Mouse (Mus musculus) heart, adult 8-10 months (tissue): ENCODE measurements around the gene Clasp2. TPM values are rescaled to one million over a fixed set of nuclear protein-coding genes. Genes with fewer than 3 reads are reported as not detected.
A peak's percentile ranks its signal among the peaks of the same experiment; 100 is the strongest.
"Not testable (repeated sequence)": the region's sequence is repeated elsewhere in the genome, so short reads cannot be mapped to it uniquely, and the experiment has no call there.

Source experiments
- DNase-seq: peaks from one replicate; pipeline ENCODE4 v3.0.0; 2022; ENCODE audit warnings: low spot score
- total RNA-seq, 4 experiments: library from RNA; stranded (reverse); gene quantifications; 2 replicates each; pipeline ENCODE4 v1.2.4; 2022

Gene Clasp2
- total RNA-seq, 4 experiments from 2014 or later = 53.8 to 62.5 (median 58.9) TPM

DNA sequence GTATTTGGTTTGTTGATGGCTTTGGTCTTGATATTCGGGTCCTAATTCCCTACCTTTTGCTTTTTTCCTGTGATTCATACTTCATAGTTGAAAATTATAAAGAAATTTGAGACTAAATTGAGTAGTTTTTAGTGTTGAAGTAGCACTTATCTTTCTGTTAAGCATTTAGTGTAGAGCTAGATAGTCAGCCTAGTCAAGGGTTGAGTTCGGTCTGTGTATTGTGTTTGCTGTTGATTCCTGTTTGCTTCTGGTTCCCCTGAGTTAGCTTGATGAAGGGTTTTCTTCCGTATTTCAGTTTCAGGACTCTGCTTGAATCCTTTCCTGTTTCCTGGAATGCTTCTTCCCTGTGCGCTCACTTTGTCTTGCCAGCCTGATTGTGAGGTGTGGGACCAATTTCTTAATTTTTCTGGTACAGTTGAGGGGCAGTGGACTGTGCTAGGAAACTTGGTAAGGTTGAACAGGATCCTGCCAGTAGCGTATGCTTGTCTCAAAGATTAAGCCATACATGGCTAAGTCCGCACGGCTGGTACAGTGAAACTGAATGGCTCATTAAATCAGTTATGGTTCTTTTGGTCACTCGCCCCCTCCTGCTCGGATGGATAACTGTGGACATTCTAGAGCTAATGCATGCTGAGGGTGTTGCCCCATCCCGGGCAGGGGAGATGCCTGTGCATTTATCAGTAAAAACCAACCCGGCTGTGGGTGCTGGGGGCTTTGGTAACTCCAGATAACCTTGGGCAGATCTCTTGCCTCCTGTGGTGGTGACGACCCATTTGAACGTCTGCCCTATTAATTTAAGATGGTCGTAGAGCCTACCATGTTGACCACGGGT is 14.8 kb downstream of the Clasp2 start:
- DNase-seq = no peak

DNA sequence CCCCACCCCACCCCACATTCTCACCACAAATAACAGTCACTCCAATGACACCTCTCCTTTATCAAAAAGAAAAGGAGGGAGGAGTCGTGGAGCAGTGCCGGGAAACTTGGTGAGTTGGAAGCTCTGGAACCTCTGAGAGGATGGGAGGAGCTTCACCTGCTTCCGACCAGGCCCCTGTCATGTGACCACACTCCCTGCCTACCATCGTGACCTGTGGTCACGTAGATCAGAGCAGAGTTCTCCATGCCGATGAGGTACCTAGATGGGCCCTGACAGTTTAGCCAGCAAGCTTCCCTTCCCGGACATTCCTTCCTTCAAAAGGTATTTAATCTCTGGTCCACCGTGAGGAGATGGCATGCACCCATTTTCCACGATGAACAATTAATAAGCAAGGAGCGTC is 17.2 kb downstream of the Clasp2 start:
- DNase-seq = no peak

DNA sequence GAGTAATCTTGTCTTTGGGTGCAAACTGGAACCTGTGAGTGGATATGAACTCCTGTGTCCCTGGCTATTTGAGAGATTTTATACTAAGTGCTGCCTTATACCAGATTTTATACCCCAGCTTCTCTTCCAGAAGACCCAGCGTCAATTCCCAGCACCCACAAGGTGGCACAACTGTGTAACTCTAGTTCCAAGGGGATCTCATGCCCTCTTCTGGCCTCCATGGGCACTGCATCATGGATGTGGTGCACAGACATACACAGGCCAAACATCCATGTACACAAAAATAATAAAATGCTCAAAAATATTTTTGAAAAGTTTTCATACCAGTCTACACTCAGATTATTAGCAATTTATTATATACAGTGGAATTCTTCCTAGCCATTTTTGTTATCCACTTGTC is 18.4 kb downstream of the Clasp2 start:
- no peak for DNase-seq

DNA sequence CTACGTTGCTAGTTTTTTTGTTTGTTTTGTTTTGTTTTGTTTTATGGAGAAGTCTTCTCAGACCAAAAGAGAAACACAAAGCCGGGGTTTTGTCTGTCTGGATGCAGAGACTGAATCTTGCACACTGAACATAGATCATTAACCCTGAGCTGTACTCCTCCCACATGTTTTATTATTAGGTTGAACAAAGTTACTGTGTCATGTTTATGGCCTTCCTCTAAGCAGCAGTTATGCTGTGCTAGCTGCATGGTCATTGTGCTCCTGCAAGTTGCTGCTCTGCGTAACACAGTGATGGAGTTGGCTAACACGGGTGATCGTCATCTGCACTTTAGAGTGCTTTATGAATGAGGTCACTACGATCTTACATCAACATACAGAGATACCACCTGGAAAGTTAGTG is 21.1 kb downstream of the Clasp2 start:
- no peak for DNase-seq

DNA sequence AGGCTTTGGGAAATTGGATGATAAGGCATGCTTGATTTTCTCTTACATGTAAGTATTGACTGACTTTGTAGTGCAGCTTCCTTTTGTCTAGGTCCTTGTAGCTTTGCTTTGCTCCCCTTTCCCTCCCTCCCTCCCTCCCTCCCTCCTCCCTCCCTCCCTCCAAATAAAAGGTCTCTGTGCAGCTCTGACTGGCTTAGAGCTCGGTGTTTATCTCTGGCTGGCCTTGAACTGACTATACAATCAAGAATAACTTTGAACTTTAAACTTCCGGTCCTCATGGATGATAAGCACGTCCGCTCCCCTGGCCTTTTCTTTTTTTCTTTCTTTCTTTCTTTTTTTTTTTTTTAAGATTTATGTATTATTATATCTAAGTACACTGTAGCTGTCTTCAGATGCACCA is 21.9 kb downstream of the Clasp2 start:
- no peak for DNase-seq

DNA sequence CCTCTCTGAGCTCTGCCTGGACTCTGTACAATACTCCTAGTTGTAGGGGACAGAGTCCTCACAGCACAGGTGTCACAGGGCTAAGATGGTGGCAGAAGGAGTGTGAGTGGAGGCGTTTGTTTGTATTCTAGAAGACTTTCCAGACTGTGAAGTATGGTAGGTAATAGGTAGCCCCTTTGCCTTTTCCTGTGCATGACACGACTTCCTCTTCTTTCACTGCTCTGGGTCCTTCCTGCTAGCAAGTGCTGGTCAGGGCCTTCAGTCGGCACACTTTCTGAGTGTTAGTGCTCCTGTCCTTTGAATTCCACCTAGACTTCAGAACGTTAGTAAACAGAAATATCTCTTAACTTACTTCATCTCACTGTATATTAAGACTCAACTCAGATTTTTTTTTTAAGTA is 29.4 kb downstream of the Clasp2 start:
- no peak for DNase-seq

DNA sequence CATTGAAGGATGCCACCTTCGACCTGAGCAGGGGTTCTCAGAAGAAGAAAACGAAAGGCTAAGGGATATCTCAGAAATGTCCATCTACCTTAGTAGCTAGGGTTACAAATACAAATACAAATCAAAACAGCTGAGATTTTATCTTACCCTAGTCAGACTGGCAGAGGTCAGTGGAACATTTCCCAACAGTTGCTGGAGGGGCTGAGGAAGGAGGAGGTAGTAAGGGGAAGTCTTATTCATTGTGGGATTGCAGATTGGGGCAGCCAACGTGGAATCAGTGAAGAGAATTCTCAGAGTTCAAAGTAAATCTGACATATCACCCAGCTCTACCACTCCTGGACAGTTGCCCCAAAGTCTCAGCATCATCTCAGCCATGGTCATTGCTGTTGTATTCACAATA is 39.6 kb downstream of the Clasp2 start:
- no peak for DNase-seq

DNA sequence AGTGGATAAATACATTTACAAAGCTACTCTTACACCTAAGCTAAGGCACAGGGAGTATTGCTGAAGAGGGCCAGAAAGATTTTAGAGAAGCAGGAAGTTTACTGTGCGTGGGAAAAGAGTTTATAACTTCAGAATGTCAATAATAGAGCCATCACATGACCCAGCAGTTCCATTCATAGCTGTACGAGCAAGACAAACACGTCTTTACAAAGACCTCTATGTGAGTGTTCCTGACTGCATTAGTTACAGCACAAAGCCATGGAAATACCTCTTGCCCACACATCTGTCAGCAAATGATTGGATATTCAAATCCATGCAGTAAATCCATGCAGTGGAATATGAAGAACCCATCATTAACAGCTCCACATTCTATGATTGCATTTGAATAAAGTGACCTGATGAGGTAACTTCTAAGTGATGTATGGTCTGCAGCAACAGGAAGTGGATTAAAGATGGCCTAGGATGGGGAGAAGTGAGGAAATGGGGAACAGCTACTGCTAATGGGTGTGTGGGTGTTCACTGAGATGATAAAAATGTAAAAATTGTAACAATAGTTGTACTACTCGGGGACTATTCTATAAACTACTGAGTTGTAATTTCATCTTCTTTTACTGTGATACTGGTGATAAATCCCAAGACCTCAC is 41.2 kb downstream of the Clasp2 start:
- DNase-seq = no peak

DNA sequence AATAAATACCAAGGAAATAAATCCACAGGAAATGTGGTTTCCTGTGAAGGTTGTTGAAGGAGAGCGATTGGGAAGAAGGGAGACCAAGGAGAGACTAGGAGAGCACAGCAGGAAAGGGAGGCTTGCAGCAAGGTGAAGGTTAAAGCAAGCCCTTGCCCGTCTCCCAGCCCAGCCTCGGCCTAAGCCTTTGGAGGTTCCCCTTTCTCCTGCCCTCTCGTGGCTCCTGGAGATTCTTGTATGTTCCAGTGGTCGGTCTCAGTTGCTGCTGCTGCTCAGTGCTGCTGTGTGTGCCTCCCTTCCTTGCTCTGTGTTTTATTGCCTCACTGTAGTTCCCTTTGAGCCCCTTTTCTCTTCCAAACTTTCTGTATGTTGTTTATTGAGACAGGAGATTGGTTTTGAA is 42.4 kb downstream of the Clasp2 start:
- DNase-seq = no peak

DNA sequence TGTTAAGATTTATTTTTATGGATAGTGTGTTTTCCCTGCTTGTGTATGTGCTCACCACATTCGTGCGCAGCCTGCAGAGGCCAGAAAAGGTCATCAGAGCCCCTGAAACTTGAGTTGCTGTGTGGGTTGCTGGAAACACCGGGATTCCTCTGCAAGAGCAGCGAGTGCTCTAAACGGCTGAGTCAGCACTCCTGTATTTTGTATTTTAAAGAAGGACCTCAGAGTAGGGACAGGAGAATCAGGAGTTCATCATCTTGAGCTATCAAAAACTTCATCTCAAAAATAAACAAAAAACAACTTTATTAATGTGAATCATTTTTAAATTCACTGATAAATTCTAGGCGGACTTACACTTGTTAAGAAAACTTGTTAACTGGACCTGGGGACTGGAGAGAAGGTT is 48.0 kb downstream of the Clasp2 start:
- DNase-seq = not testable (repeated sequence)

DNA sequence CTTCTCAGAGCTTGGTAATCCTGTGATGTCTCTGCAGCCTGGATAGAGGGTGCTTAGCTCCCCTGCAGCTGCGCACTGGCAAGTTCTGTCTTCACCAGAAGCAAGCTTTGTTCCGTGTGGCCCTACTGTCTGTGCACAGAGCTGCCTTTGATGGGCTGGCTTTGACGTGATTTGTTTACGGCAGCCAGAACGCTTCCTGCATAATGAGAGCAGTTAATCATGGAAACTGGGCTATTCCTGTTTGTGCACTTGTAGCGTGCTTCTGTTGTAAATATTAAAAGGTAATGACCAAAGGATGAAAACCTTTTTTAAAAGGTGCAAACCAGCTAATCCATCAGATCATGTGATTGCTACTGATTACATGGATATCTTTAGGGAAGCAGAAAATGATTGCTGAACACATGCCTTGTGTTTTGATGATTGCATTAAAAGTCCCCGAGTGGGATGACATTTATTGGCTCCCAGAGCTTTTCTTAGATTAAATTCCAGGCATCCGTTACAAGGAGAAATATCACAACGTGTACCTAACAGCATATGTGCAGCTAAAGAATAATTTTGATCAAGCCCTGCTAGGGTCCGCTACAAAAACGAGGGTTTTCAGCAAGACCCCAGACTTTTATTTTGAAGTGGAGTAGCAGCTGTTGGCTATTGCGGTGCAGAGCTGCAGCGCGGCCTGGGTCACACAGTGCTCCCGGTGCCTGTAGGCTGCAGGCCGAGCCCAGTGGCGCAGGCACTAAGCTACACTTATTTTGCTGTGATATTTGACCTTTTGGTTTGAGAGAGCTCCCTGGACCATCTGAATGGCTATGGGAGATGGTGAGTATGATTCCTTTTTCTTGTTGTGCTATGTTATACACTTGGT is 51.6 kb downstream of the Clasp2 start:
- DNase-seq = peak; percentile 82

DNA sequence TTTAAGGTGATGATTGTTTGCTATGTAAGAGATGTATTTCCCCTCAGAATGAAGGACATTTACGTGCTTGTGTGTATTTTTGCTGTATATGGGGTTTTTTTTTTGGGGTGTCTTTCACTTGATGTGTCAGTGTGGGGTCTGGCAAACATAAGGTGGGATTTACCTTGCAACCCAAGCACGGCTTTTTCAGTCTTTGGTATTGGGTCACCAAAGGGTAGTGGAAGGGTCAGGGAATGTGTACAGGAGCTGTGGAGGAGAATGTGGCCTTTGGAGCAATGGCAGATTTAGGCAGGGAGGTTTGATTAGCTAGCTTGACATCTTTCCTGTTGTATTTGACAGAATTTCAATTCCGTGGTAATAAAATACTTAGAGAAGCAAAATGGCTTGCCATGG is 52.2 kb downstream of the Clasp2 start:
- DNase-seq = no peak

DNA sequence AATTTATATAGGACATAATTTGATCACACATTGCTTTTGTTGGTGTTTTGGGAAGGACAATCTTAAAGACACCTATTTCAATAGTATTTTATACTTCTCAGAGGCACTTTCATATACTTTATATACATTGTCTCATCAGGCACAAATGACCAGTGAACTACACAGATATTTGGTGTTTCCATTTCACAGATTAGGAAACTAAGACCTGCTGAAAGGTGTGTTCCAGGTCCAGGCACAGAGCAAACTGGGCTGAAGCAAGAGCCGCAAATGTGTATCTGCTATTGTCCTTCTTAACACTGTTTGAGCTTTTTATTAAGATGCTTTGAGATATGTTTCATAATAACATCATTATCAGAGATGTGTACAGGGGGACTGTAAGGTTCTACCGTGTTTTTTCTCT is 52.7 kb downstream of the Clasp2 start:
- no peak for DNase-seq

DNA sequence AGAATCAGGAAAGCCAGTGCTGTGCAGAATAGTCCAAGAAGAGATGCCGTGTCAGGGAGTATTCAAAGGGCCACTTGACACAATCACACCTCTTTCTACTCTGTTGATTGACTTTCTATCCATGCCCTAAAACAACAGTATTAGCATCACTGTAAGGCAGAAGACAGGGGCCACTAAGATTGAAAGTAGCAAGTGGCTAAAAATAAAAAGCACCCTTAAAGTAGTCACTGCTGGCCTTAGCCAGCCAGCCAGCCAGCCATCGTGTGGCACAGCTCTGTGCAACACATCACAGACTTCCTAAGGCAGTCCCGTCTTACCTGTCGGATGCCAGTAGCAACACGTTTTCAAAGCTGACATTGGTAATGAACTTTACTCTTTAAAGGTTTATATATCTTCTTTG is 55.9 kb downstream of the Clasp2 start:
- DNase-seq = no peak

DNA sequence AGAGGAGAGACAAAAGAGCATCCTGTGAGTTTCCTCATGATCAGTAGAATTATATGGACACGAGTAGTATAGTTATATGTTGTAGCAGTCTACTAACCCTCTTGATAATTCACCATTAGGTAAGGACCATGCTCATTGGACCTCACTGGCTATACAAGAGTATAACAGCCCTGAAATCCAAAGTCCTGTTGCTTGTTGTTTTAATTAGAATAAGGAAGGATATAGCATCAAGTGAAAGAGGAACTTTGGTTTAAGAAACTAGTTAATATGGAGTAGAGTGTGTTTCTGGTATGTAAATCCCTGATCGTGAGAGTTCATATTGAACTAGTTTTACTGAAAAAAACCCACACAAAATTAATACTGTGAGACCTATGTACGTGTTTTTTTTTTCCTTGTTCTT is 59.4 kb downstream of the Clasp2 start:
- no peak for DNase-seq

DNA sequence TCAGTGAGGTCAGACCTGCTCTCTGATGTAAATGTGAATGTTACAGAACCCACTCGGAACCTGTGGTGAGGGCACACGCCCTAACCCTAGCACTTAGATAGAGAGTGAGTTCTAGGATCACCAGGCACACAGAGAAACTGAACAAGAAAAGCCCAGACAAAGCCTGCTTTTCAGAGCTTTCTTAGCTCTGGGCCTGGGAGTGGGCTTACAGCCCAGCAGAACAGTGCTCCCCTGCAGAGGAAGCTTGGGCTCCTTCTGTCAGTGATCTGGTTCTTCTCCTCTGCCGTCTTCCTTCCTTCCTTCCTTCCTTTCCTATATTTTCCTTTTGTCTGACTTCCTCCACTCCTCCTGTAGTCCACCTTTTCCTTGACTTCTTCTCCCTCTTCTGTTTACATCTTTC is 61.5 kb downstream of the Clasp2 start:
- DNase-seq = no peak

DNA sequence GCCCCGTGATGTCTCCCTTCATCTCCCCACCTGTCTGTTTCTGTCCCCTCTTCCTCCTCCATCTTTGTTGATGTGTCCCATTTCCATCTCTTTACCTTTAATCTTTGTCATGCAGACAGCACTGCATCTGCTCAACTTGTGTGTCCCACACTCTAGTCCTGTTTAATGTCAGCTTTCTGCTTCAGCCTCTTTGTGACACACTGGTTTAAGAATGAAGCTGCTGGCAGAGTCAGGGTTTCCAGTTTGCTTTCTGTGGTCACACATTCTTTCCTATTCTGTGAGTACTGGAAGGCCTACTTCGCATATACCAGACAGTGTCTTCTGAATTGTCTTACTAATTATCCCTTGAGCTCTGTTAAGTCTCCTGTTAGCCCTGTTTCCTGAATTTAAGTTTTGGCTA is 62.5 kb downstream of the Clasp2 start:
- no peak for DNase-seq

DNA sequence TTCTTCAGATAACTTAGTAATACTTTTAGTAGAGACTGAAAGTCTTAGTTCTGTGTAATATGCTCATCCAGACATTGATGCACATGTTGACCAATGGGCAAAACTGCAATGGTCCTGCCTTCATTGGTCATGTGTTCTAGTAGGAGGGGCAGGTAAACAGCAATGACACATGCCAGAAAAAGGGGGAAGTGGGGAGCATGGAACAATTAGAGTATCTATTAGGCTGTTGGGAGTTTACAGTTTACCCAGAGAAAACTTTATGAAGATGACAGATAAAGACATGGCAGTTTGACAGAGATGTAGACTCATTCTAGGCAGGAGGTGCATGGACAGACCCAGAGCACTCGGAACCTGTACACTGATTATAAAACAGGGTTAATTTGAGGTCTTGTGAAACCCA is 64.1 kb downstream of the Clasp2 start:
- no peak for DNase-seq

DNA sequence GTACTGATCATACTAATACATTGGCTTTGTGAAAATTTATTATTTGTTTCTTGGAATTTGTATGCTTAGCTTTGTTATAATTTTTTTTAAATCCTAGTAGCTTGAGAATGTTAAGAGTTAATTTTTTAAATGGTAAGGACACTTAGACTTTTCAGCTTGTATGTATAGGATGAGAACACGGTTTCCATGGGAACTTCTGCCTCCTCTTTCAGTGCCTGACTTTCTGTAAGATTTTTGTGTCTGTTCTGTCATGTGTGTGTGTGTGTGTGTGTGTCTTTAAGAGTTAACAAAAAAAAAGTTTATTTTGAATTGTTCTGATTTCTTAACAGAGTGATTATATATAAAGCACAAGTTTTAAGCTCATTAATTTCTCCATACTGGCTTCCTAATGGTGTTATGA is 70.1 kb downstream of the Clasp2 start:
- no peak for DNase-seq

DNA sequence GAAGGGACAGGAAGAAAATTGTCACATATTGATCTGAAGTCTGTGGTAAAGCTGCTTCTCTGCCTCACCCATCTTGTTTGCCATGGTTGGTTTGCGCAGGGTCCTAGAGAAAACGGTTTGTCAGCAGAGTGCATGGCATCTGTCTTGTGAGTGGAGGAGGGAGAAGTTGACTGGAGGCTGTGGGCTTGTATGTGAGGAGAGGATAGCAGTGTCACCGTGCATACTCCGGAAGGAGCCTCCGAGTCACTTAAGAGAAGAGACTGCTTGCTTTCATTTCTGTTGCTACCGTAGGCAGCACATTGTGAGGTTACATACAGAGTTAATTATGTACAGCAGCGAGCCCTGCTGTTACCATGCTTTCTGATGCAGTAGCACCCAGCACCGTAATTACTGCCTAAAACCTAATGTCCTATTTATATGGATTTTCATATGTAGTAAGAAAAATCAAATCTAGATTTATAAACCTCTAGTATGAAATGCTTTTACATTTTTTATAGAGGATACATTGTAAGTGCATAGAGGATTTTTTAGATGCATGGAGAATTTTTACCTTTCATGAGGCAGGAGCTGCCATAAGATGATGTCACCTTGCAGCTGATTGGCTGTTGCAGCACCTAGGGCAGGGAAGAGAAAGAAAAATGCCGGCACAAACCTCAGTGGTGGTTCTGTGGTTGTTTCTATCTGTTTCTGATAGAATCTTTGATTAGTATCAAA is 70.8 kb downstream of the Clasp2 start:
- DNase-seq = peak; percentile 9

DNA sequence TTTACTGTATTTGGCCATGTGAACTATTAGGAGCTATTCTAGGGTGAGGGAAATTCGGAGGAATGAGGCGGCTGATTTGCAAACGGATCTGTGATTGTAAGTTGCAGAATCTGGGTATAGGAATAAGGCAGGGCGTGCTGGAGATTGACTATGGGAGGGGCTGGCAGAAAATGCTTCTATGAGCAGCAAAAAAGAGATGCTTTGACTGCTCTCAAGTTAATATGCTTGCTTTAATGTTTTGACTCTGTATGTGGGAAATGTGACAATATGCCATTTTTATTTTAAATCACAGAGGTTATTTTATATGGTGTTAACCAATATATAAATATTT is 71.4 kb downstream of the Clasp2 start:
- no peak for DNase-seq

DNA sequence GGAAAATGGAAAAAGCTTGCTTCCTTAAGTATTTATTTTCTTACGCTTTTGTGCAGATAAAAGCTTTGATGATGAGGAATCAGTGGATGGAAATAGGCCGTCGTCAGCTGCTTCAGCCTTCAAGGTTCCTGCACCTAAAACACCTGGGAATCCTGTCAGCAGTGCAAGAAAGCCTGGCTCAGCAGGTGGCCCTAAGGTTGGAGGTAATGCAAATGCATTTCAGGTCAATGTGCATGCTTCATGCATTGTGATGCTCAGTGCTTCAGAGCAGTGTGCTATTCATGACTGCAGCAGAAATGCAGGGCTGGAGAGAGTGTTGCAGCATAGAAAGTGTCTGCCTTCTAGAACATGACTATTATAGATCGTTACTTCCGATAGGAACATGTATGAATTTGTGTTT is 71.8 kb downstream of the Clasp2 start:
- DNase-seq = no peak
